Mouse (Mus musculus) T-helper 17 cell (primary cell): ENCODE measurements at regions not wholly inside any gene's neighbourhood (a gene's known extent, or its start where the extent isn't known, plus 50 kb on each side); places are given as distances from the start of the nearest gene placed in this dataset.

ENCODE experiments used
- in situ Hi-C, 2 experiments: fragments of 300-600 bp; cut with MboI, MseI; formaldehyde crosslinking; loops; 1 replicate in 1 of 2; 2 replicates in 1 of 2; pipeline ENCODE4 v1.15.1; 2025; ENCODE audit warnings: high pct_unique_total_duplicates in 2 of 2

DNA sequence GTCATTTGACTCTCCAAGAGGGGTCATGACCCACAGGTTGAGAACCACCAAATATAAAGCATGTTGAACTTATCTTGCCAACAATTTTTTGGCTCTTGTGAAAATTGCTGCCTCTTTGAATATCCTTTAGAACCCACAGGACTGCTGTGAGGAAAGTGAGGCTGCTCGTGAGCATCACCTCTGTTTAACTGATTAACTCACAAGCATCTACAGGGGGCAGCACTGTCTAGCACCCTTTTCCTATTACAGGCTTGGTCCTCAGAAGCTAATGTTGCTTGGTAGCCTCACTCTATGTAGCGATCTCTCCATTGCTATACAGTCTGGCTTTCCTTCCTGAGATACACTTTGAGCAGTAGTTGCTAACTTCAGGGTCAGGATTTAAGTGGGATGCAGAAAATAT lies 522.4 kb upstream of the Adam24 start:
- in situ Hi-C loops = loop anchor here in 1 of 2 experiments (10.0 kb wide), 1 partner anchor 262 kb away; no protein-coding TSS in a partner anchor

DNA sequence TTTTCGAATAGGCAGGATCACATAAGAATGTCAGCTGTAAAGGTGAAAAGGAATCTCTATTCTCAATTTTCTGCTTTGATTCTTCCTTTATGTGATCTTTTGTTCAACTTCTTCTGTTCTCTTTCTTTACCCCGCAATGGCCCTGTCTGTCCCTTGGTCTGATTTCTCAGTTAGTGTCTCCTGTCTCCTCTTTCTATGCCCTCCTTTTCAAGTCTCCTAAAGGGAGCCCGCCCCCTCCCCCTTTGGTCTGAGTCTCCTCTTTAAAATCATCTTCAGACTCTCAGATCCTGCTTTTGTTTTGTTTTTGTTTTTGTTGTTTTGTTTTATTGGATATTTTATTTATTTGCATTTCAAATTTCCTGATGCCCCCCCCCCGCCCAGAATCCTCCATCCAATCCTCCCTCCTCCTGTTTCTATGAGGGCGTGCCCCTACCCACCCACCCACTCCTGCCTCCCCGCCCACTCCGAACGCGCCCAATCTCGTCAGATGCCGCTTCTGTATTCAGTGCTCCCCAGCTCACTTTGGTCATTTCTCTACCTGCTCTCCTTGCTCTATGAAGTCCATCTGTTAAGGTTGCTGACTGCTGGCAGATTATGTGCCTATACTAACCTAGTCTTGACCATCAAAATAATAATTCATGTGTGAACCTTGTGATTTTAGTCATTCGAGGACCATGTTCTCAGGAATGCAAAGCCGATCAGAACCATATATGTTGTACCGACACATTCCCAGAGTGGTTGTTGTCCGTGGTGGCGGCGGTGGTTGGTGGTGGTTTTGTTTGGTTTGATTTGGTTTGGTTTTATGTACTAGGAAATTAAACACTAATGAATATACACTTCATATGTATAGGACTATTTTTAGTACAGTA lies 487.9 kb upstream of the Adam24 start:
- in situ Hi-C loops = loop anchor here in 1 of 2 experiments (10.0 kb wide), 1 partner anchor 228 kb away; no protein-coding TSS in a partner anchor

DNA sequence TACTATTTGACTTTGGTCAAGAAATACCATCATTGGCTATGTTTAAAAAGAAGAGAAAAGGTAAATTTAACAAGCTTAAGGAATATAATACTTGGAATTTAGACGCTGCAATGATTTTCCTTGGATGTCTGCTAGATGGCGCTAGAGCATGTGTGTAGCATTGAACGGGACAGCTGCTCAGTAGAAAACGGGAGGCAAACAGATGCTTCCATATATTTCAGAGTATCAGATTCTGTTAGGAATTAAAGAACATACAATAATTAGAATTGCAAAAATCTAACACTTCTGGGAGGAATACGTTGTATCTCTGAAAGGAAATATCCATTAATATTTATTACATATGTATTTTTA lies 487.3 kb upstream of the Adam24 start:
- in situ Hi-C loops = loop anchor here in 1 of 2 experiments (10.0 kb wide), 1 partner anchor 227 kb away; no protein-coding TSS in a partner anchor

DNA sequence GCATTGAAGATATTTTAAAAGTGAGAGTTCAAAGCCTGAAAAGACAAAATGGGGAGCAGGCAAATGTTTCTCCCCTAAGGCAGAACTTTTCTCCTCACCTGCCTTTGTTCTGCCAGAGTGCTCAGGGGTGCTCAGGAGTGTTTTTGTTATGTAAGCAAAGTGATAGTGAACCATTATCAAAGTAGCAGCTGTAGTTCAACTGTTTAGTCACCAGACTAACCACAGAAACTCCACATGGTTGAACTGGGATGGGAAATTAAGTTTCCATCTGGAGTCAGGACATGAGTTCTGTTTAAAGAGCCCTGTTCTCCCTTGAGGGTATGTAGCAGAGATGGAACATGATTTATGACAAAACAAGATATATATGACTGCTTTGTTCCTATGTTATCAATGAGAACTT lies 482.6 kb upstream of the Adam24 start:
- in situ Hi-C loops = no loop called here

DNA sequence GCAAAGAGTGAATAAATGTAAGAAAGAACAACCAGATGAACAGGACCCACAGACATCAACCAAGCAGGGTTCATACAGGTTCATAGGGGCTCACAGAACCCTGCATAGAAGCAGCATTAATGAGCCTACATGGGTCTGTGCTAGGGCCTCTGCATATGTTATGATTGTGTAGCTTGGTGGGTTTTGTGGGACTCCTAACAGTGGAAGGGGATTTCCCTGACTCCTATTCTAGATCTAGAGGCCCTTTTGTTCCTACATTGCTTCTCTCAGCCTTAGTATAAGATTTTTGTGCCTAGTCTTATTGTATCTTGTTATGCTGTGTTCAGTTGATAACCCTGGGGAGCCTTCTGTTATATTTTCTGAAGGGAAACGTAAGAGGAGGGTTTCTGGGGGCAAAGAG lies 481.7 kb upstream of the Adam24 start:
- in situ Hi-C loops = no loop called here

DNA sequence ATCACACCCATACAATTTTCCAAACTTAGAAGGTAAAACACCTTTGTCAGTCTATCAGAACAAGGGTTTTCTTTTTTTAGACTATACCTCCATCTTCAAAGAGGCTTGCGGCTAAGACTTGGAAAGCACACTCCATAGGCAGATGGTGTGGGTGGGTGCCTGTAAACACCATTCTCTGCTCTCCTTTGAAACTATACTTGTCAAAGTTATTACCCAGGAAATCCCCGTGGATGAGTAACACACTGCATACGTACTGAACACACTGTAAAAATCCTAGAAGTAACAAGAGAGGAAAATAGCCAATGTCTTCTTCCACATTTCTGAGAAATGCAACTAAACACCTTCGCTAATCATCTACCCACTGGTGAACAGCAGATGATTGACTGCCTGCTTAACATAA lies 464.0 kb upstream of the Adam24 start:
- in situ Hi-C loops = no loop called here

DNA sequence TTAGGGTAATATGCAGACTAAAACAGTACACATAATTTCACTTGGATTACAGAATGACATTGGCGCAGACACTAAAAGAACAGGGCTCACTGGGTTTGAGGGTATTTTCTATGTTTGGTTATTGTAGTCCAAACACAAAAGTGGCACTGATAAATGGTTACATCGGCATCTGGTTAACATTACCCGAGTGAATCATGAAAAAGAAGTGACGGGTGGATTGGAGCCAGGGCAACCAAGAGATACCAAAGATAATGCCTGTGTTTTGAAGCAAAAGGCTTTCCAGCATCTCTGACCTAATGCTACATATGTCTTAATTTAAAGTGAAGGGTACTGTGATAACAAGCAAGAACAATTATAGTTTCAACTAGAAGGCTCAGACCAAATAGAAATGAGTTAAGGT lies 451.4 kb upstream of the Adam24 start:
- in situ Hi-C loops = no loop called here

DNA sequence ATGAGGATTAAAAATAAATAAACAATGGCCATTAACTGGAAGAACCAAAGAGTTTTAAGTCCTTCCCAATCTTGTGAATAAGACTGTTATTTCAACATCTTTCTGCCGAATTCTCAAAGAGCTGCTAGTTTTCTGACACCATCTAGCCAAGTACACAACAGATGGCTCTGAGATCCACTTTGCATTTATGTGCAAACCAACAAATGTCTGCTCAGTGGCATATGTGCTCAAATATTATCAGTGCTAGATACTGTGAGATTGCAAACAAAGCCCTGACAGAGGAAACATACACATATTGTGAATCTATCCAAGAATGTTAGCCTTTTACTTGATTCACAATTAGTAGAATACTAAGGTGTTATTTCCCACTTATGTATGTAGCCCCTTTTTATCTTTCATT lies 447.6 kb upstream of the Adam24 start:
- in situ Hi-C loops = no loop called here
